Mouse (Mus musculus) midbrain, embryonic 16.5 days (tissue): ENCODE measurements around the gene Ldah. TPM values are rescaled to one million over a fixed set of nuclear protein-coding genes. Genes with fewer than 3 reads are reported as not detected.
A peak's percentile ranks its signal among the peaks of the same experiment; 100 is the strongest.

Experiments
- ATAC-seq: fragments of 200-750 bp; cut with Nextera tagmentation; 2 replicates; pipeline ENCODE4 v1.8.0; 2017; ENCODE audit warnings: moderate TSS enrichment
- H3K27ac ChIP-seq: fragments of 300-500 bp; sonication (generic); 2 replicates; pipeline ENCODE4 v1.5.1; 2014; ENCODE audit warnings: mild to moderate bottlenecking, low read length, mixed read lengths
- H3K27me3 ChIP-seq: fragments of 300-500 bp; sonication (generic); 2 replicates; pipeline ENCODE4 v1.6.1; 2014; ENCODE audit warnings: low read depth, low read length, mixed read lengths; ENCODE audit not compliant: control insufficient read depth, insufficient read depth
- H3K36me3 ChIP-seq: fragments of 300-500 bp; sonication (generic); 2 replicates; pipeline ENCODE4 v1.6.1; 2014; ENCODE audit warnings: mild to moderate bottlenecking, low read length, moderate library complexity, mixed read lengths; ENCODE audit not compliant: control insufficient read depth, insufficient read depth
- H3K4me1 ChIP-seq: fragments of 300-500 bp; sonication (generic); 2 replicates; pipeline ENCODE4 v1.6.1; 2014; ENCODE audit warnings: mild to moderate bottlenecking, low read length, mixed read lengths; ENCODE audit not compliant: control insufficient read depth, insufficient read depth
- H3K4me2 ChIP-seq: fragments of 300-500 bp; sonication (generic); 2 replicates; pipeline ENCODE4 v1.6.1; 2014; ENCODE audit warnings: mild to moderate bottlenecking, low read length, mixed read lengths
- H3K4me3 ChIP-seq: fragments of 300-500 bp; sonication (generic); 2 replicates; pipeline ENCODE4 v1.5.1; 2014; ENCODE audit warnings: low read depth, mild to moderate bottlenecking, low read length, moderate library complexity, mixed read lengths
- H3K9ac ChIP-seq: fragments of 300-500 bp; sonication (generic); 2 replicates; pipeline ENCODE4 v1.6.1; 2014; ENCODE audit warnings: low read depth, low read length, mixed read lengths
- H3K9me3 ChIP-seq: fragments of 300-500 bp; sonication (generic); replicated peaks from 2 replicates; pipeline ENCODE4 v1.6.1; 2014; ENCODE audit warnings: mild to moderate bottlenecking, low read length, mixed read lengths; ENCODE audit not compliant: control insufficient read depth, poor library complexity, severe bottlenecking
- WGBS: fragments of 180-500 bp; shearing (Covaris S2); extraction: QIAGEN DNeasy Blood & Tissue Kit; methylation state at CpG from one replicate; pipeline ENCODE4 v1.1.7; 2014; 5-methylcytosine and 5-hydroxymethylcytosine counted together
- polyA plus RNA-seq: library from polyadenylated mRNA; unstranded; fragments of >200 nt; fragmentation: Nextera tagmentation; extraction: Ambion mirVana; gene quantifications from 2 replicates; pipeline ENCODE4 v1.2.1, GENCODE M21; 2015

Ldah gene
- polyA plus RNA-seq, 1 experiment from 2014 or later, result 69.1 TPM

DNA sequence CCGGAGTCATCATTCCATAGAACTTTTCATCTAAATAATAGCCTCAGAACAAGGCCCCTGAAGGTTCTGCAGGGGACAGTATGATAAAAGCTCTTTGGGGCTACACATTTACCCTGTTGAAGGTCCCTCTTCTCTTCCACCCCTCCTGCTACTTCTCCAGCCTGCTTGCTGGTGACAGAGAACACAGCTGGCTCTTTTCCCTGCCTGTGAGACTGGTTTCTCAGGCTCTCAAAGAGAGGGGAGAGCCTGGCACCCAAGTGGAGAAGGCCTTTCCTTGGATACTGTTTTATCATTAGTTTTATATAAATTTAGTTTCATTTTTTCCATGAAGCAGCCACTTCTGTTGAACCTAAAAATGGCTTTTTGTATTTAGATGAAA is 119.8 kb downstream of the Ldah start:
- H3K4me3 ChIP-seq, result no peak overlapping the region
- peaks cover 11% of the 10 kb centered on the region; the same call in 1 of the 2 replicates for H3K4me1 ChIP-seq
- peak overlapping the region; percentile 67 for H3K9ac ChIP-seq
- H3K9me3 ChIP-seq, result no peaks in the 10 kb centered on the region
- peak overlapping the region; percentile 86 for H3K27ac ChIP-seq
- H3K4me2 ChIP-seq, result no peak overlapping the region
- 42% methylated on average over 1 of the region's 1 CpGs for WGBS
- no peak for ATAC-seq
- no peaks in the 10 kb centered on the region for H3K27me3 ChIP-seq
- H3K36me3 ChIP-seq, result no peaks in the 10 kb centered on the region; the same call in 1 of the 2 replicates

DNA sequence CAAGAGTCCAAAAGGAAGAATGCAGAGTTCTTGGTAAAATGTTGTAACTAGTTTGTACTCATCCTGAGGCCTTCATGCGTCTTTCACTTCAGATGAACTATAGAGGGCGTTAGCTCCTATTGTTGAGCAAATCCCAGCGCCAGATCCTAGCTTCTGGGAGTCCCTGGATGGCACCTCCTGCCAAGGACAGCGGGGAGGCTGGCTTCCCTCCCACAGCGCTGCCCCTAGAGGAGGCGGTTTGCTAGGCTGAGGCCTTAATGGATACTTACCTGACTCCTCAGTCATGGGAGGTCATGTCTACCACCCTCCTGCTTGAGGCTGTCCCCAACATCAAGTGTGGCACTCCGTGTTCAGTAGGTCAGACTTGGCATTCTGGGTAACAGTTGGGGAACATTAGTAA is 121.3 kb downstream of the Ldah start:
- Histone ChIP-seq H3K9ac (no peak overlapping the region), H3K4me2 (no peak overlapping the region), H3K27me3 (no peaks in the 10 kb centered on the region), H3K36me3 (no peaks in the 10 kb centered on the region; the same call in 1 of the 2 replicates), H3K4me1 (peaks cover 11% of the 10 kb centered on the region; the same call in 1 of the 2 replicates), H3K27ac (no peak overlapping the region), H3K4me3 (no peak overlapping the region), H3K9me3 (no peaks in the 10 kb centered on the region)
- no peak for ATAC-seq
- 89% methylated on average over 7 of the region's 7 CpGs for WGBS

DNA sequence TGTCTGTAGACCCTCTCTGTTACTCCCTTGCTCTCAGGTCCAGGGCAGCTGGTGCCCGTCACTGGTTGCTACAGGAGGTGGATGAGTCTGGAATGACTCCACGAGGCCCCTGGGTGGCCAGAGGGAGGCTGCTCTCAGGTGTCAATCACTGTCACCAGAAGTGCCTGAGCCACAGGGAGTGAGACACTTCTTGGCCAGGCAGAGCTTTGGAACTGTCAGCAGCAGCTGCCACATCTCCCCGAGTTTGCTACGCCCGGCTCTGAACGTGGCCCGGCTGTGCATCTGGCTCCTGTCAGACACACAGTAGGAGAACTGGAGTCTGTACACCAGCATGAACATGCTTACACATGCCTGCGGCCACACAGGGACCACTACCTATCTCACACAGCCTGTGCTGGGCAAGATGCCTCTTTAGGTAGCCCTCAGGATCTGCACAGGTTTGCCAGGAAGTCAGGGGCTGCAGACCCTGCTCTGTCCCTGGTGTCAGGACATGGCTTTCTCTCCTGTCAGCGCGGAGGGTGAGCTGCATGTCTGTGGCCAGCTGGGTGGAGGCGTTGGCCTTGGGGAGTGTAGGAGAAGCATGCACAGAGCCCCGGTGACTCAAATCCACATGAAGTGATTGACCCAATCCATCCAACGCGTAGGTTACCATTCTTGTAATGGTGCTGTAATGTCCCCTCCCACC is 123.7 kb downstream of the Ldah start:
- H3K4me1 ChIP-seq, result peaks cover 10% of the 10 kb centered on the region; the same call in 1 of the 2 replicates
- H3K4me2 ChIP-seq, result no peak overlapping the region
- H3K36me3 ChIP-seq, result peaks cover 10% of the 10 kb centered on the region; the same call in 1 of the 2 replicates
- no peak overlapping the region for H3K4me3 ChIP-seq
- H3K27ac ChIP-seq, result no peak overlapping the region; the same call in 1 of the 2 replicates
- peak; percentile 12; the same call in 1 of the 2 replicates for ATAC-seq
- H3K9ac ChIP-seq, result peak overlapping the region; percentile 54; the same call in 1 of the 2 replicates
- H3K9me3 ChIP-seq, result no peaks in the 10 kb centered on the region
- WGBS, result 58% methylated on average over 14 of the region's 14 CpGs
- H3K27me3 ChIP-seq, result no peaks in the 10 kb centered on the region

DNA sequence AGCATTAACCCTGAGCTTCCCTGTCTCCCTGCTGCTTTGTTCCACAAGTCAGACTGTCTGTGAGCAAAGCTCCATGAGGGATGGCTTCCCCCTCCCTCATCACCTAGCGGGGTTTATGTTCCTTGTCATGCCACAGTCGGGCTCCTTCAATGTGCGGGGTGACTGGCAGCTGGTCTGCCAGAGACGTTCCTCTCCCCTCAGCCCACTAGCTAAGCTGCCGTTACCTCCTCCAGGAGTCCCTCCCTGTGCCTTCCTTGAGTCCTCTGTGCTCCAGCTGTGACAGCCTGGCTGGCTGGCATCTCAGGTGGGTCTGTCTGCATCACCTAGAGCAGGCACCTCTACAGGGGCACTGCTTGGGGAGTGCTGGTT is 124.3 kb downstream of the Ldah start:
- Histone ChIP-seq H3K4me1 (peaks cover 6% of the 10 kb centered on the region; the same call in 1 of the 2 replicates), H3K9ac (peak overlapping the region; percentile 54; the same call in 1 of the 2 replicates), H3K4me2 (0 out of 2 replicates have a peak overlapping the region, but pooled peaks have one; percentile 20), H3K9me3 (no peaks in the 10 kb centered on the region), H3K4me3 (no peak overlapping the region), H3K36me3 (peaks cover 10% of the 10 kb centered on the region; the same call in 1 of the 2 replicates), H3K27ac (no peak overlapping the region), H3K27me3 (no peaks in the 10 kb centered on the region)
- WGBS, result 47% methylated on average over 5 of the region's 5 CpGs
- ATAC-seq, result no peak

DNA sequence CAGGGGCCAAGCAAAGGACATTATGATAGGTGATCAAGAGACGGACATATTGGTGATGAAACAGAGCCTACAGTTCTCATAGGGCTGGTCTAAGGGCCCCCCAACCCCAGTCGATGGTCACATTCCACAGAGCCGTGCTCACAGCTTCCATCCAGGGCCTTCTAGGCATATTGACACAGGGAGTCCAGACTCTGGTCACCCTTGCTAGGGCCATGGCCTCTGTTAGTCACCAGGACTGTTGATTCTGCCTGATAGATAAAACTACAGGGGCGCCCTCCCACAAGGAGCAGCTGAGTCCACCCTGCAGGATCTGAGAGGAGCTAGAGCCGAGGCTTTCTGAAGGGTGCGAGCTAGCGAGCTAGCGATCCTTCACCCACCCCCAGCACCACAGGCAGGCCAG is 125.7 kb downstream of the Ldah start:
- H3K4me1 ChIP-seq, result no peaks in the 10 kb centered on the region
- H3K9ac ChIP-seq, result no peak overlapping the region
- H3K9me3 ChIP-seq, result no peaks in the 10 kb centered on the region
- peaks cover 10% of the 10 kb centered on the region; the same call in 1 of the 2 replicates for H3K36me3 ChIP-seq
- H3K27me3 ChIP-seq, result no peaks in the 10 kb centered on the region
- ATAC-seq, result no peak
- WGBS, result 94% methylated on average over 8 of the region's 8 CpGs
- no peak overlapping the region for H3K27ac ChIP-seq
- H3K4me3 ChIP-seq, result no peak overlapping the region
- H3K4me2 ChIP-seq, result no peak overlapping the region

DNA sequence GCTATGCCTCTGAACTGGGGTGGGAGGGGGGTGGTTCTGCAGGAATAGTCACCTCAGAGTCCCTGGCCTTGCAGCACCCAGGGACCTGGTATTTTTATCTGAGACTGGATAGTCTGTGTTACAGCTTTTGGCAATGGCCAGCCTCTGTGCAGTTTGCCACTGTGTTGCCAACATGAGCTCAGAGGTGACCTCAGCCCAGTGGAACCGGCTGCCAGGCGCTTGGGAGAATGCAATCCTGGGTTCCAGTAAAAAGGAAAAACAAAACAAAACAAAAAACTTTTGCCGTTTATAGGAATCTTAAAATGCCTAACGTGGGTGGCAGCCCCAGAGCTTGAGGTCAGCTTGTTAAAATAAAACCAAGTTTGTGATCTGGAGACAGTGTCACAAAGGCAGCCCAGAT is 126.4 kb downstream of the Ldah start:
- Histone ChIP-seq H3K4me3 (no peak overlapping the region), H3K27me3 (no peaks in the 10 kb centered on the region), H3K9ac (no peak overlapping the region), H3K9me3 (no peaks in the 10 kb centered on the region), H3K36me3 (peaks cover 10% of the 10 kb centered on the region; the same call in 1 of the 2 replicates), H3K27ac (no peak overlapping the region), H3K4me1 (no peaks in the 10 kb centered on the region), H3K4me2 (no peak overlapping the region)
- 86% methylated on average over 4 of the region's 4 CpGs for WGBS
- ATAC-seq, result no peak

Other genes starting within 250 kb of the Ldah start
- gene Apob, start 230.5 kb upstream of the Ldah start, polyA plus RNA-seq, result not detected in 2 replicates
- 0.15 and 0.16 TPM in 2 replicates for gene Gdf7, start 93.8 kb downstream of the Ldah start, polyA plus RNA-seq
- gene Hs1bp3, start 105.3 kb downstream of the Ldah start, polyA plus RNA-seq, result 8.4 and 8.9 TPM in 2 replicates